Mouse (Mus musculus) olfactory bulb, adult 2 months (tissue): ENCODE data around the gene Frk. TPM values are rescaled to one million over a fixed set of nuclear protein-coding genes. Genes with fewer than 3 reads are reported as not detected.
"Not testable (repeated sequence)": the region's sequence is repeated elsewhere in the genome, so short reads cannot be mapped to it uniquely, and the experiment has no call there.

Source experiments
- H3K27ac ChIP-seq: fragments of 200-500 bp; 2 replicates; pipeline ENCODE4 v1.5.1; 2012; ENCODE audit warnings: low read depth, low read length; ENCODE audit not compliant: insufficient read depth
- H3K4me1 ChIP-seq: fragments of 200-500 bp; 2 replicates; pipeline ENCODE4 v1.6.1; 2012; ENCODE audit warnings: low read length; ENCODE audit not compliant: control insufficient read depth, insufficient read depth
- H3K4me3 ChIP-seq: fragments of 200-500 bp; 2 replicates; pipeline ENCODE4 v1.5.1; 2012; ENCODE audit warnings: mild to moderate bottlenecking, low read depth, low read length, moderate library complexity; ENCODE audit not compliant: insufficient read depth
- CTCF ChIP-seq: fragments of 200-500 bp; IDR thresholded peaks from 2 replicates; pipeline ENCODE4 v1.5.1; 2012; ENCODE audit warnings: low read depth, mild to moderate bottlenecking, low read length, moderate library complexity; ENCODE audit not compliant: insufficient read depth
- POLR2A ChIP-seq: fragments of 200-500 bp; IDR thresholded peaks from 2 replicates; pipeline ENCODE4 v1.6.1; 2012; ENCODE audit warnings: mild to moderate bottlenecking, low read depth, low read length, moderate library complexity; ENCODE audit not compliant: insufficient read depth
- WGBS: fragments of 180-500 bp; shearing (Covaris S2); methylation state at CpG from one replicate; pipeline ENCODE4 v1.1.7; 2018; 5-methylcytosine and 5-hydroxymethylcytosine counted together
- polyA plus RNA-seq: library from polyadenylated mRNA; stranded (reverse); fragments of >200 nt; gene quantifications from 2 replicates; pipeline ENCODE4 v1.2.4, GENCODE M21; 2012; ENCODE audit warnings: low replicate concordance; ENCODE audit not compliant: missing spikeins, insufficient read depth, insufficient read length

Frk gene
- polyA plus RNA-seq, result not detected in 2 replicates

- H3K27ac ChIP-seq, result no peak within 1 kb of the TSS
- 42% methylated on average over 11 of the region's 11 CpGs for WGBS
- H3K4me1 ChIP-seq, result no peaks in the 10 kb centered on the region
- no peak within 1 kb of the TSS for H3K4me3 ChIP-seq
- no peak for TF ChIP-seq CTCF
- no peak for TF ChIP-seq POLR2A
These were observed at the start of gene Frk for GRCm38 (mm10) chr10:34483297-34484013. TSS of gene Frk (plus strand) at chr10:34483399.

- H3K4me1 ChIP-seq, H3K4me3 ChIP-seq, H3K27ac ChIP-seq: not testable (repeated sequence)
- 97% methylated on average over 6 of the region's 14 CpGs for WGBS
These were observed 49.0 kb upstream of the Frk start for GRCm38 (mm10) chr10:34434191-34434590.

- Histone ChIP-seq H3K4me3 (no peak overlapping the region), H3K4me1 (no peaks in the 10 kb centered on the region), H3K27ac (no peak overlapping the region)
- WGBS, result 80% methylated on average over 1 of the region's 1 CpGs
- TF ChIP-seq CTCF, result no peak
- TF ChIP-seq POLR2A, result no peak
These were observed 33.7 kb upstream of the Frk start for GRCm38 (mm10) chr10:34449469-34449868.

- TF ChIP-seq CTCF (no peak), POLR2A (no peak)
- Histone ChIP-seq H3K4me1 (no peaks in the 10 kb centered on the region), H3K27ac (no peak overlapping the region), H3K4me3 (no peak overlapping the region)
- WGBS, result 17% methylated on average over 4 of the region's 4 CpGs
These were observed 21.7 kb upstream of the Frk start for GRCm38 (mm10) chr10:34461451-34461850.

GRCm38 (mm10) chr10:34464321-34464720 is 18.9 kb upstream of the Frk start:
- 93% methylated on average over 4 of the region's 4 CpGs for WGBS
- no peaks in the 10 kb centered on the region for H3K4me1 ChIP-seq
- H3K27ac ChIP-seq, result no peak overlapping the region
- no peak overlapping the region for H3K4me3 ChIP-seq
- no peak for TF ChIP-seq CTCF

- H3K4me1 ChIP-seq, result no peaks in the 10 kb centered on the region
- no peak for TF ChIP-seq CTCF
- TF ChIP-seq POLR2A, result no peak
- no peak overlapping the region for H3K4me3 ChIP-seq
- WGBS, result 48% methylated on average over 2 of the region's 2 CpGs
- H3K27ac ChIP-seq, result no peak overlapping the region
These were observed 14.2 kb upstream of the Frk start for GRCm38 (mm10) chr10:34469037-34469436.

GRCm38 (mm10) chr10:34479942-34480455 is 3.2 kb upstream of the Frk start:
- Histone ChIP-seq H3K4me3 (no peak overlapping the region), H3K27ac (no peak overlapping the region), H3K4me1 (no peaks in the 10 kb centered on the region)
- 73% methylated on average over 4 of the region's 4 CpGs for WGBS
- no peak for TF ChIP-seq POLR2A
- no peak for TF ChIP-seq CTCF

- Histone ChIP-seq H3K4me3 (no peak overlapping the region), H3K27ac (no peak overlapping the region), H3K4me1 (no peaks in the 10 kb centered on the region)
- TF ChIP-seq CTCF (no peak), POLR2A (no peak)
- WGBS, result 81% methylated on average over 14 of the region's 14 CpGs
These were observed 814 bp downstream of the Frk start for GRCm38 (mm10) chr10:34484014-34484411.

GRCm38 (mm10) chr10:34485079-34485478 is 1.9 kb downstream of the Frk start:
- Histone ChIP-seq H3K27ac (no peak overlapping the region), H3K4me1 (no peaks in the 10 kb centered on the region), H3K4me3 (no peak overlapping the region)
- TF ChIP-seq POLR2A, result no peak
- WGBS, result 72% methylated on average over 4 of the region's 4 CpGs

- Histone ChIP-seq H3K4me1 (no peaks in the 10 kb centered on the region), H3K4me3 (no peak overlapping the region), H3K27ac (no peak overlapping the region)
- WGBS, result 70% methylated on average over 2 of the region's 2 CpGs
- no peak for TF ChIP-seq POLR2A
- TF ChIP-seq CTCF, result no peak
These were observed 24.6 kb downstream of the Frk start for GRCm38 (mm10) chr10:34507807-34508206.
